Mouse (Mus musculus) midbrain, embryonic 14.5 days (tissue): ENCODE measurements around the gene Gm14180. TPM values are rescaled to one million over a fixed set of nuclear protein-coding genes. Genes with fewer than 3 reads are reported as not detected.
"Not testable (repeated sequence)": the region's sequence is repeated elsewhere in the genome, so short reads cannot be mapped to it uniquely, and the experiment has no call there.

Source experiments
- ATAC-seq: fragments of 200-750 bp; cut with Nextera tagmentation; 2 replicates; pipeline ENCODE4 v1.8.0; 2017; ENCODE audit warnings: moderate number of reproducible peaks, moderate library complexity; ENCODE audit not compliant: low FRiP score, low TSS enrichment
- DNase-seq: peaks from one replicate; pipeline ENCODE4 v3.0.0-alpha.2; 2015
- H3K27ac ChIP-seq: fragments of 300-500 bp; sonication (generic); replicated peaks from 2 replicates; pipeline ENCODE4 v1.5.1; 2014; ENCODE audit warnings: mild to moderate bottlenecking, low read depth, low read length, moderate library complexity
- H3K27me3 ChIP-seq: fragments of 300-500 bp; sonication (generic); 2 replicates; pipeline ENCODE4 v1.6.1; 2014; ENCODE audit warnings: low read length, control low read depth, mixed read lengths; ENCODE audit not compliant: control insufficient read depth, insufficient read depth
- H3K36me3 ChIP-seq: fragments of 300-500 bp; sonication (generic); 2 replicates; pipeline ENCODE4 v1.6.1; 2014; ENCODE audit warnings: low read length, control low read depth; ENCODE audit not compliant: control insufficient read depth, insufficient read depth
- H3K4me1 ChIP-seq: fragments of 300-500 bp; sonication (generic); 2 replicates; pipeline ENCODE4 v1.6.1; 2014; ENCODE audit warnings: mild to moderate bottlenecking, antibody characterized with exemption, low read length, control low read depth; ENCODE audit not compliant: control insufficient read depth, insufficient read depth
- H3K4me2 ChIP-seq: fragments of 300-500 bp; sonication (generic); 2 replicates; pipeline ENCODE4 v1.6.1; 2014; ENCODE audit warnings: mild to moderate bottlenecking, low read length, moderate library complexity
- H3K4me3 ChIP-seq: fragments of 300-500 bp; sonication (generic); replicated peaks from 2 replicates; pipeline ENCODE4 v1.5.1; 2014; ENCODE audit warnings: low read depth, low read length
- H3K9ac ChIP-seq: fragments of 300-500 bp; sonication (generic); replicated peaks from 2 replicates; pipeline ENCODE4 v1.6.1; 2014; ENCODE audit warnings: mild to moderate bottlenecking, low read length, moderate library complexity
- H3K9me3 ChIP-seq: fragments of 300-500 bp; sonication (generic); 2 replicates; pipeline ENCODE4 v1.6.1; 2016; ENCODE audit warnings: low read length, control low read depth, mixed read lengths; ENCODE audit not compliant: control insufficient read depth
- WGBS: fragments of 180-500 bp; shearing (Covaris S2); extraction: QIAGEN DNeasy Blood & Tissue Kit; methylation state at CpG from one replicate; pipeline ENCODE4 v1.1.7; 2014; 5-methylcytosine and 5-hydroxymethylcytosine counted together
- polyA plus RNA-seq: library from polyadenylated mRNA; unstranded; fragments of >200 nt; fragmentation: Nextera tagmentation; extraction: Ambion mirVana; gene quantifications from 2 replicates; pipeline ENCODE4 v1.2.1, GENCODE M21; 2014

The Gm14180 gene
- polyA plus RNA-seq, 1 experiment from 2014 or later, result not detected

DNA sequence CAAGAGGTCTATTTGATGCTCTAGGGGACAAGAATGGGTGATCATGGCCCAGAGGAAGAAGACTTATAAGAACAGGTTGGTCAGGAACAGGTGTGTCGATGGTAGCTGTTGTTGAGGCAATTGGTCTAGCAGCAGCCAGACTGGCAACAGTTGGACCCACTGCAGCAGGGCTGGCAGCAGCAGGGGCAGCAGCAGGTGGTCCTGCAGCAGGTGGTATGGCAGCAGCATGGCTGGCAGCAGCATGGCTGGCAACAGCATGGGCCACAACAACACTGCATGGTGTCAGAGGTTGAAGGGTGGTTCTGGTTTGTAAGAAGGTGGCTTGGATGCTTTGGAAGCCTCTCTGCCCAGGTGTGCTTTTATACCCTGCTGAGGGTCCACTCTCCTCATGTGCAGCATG is 43.6 kb downstream of the Gm14180 start, which contains the start of gene Gm14190:
Gene Gm14190, minus strand, starts transcription at position 278 of the 400 bp plus-strand sequence.
- ATAC-seq (no peak), DNase-seq (no peak)
- H3K36me3 ChIP-seq, result no peaks in the 10 kb centered on the region
- H3K27ac ChIP-seq, result no peak within 1 kb of the TSS
- H3K9ac ChIP-seq, result no peak within 1 kb of the TSS
- H3K4me3 ChIP-seq, result no peak within 1 kb of the TSS
- no peak within 1 kb of the TSS for H3K4me2 ChIP-seq
- WGBS, result 93% methylated on average over 1 of the region's 1 CpGs
- no peaks in the 10 kb centered on the region for H3K4me1 ChIP-seq
- no peaks in the 10 kb centered on the region for H3K27me3 ChIP-seq
- H3K9me3 ChIP-seq, result no peaks in the 10 kb centered on the region

DNA sequence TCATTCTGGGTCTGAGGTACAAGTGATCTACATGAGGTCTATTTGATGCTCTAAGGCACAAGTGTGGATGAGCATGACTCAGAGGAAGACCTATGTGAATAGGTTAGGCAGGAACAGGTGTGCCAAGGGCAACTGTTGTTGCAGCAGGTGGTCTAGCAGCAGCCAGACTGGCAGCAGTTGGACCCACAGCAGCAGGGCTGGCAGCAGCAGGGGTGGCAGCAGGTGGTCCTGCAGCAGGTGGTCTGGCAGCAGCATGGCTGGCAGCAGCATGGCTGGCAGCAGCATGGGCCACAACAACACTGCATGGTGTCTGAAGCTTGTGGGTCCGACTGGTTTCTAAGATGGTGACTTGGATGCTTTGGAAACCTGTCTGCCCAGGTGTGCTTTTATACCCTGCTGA is 48.9 kb downstream of the Gm14180 start:
- H3K9me3 ChIP-seq, H3K27ac ChIP-seq, H3K27me3 ChIP-seq, ATAC-seq, H3K9ac ChIP-seq, H3K4me2 ChIP-seq, H3K4me3 ChIP-seq, DNase-seq, H3K36me3 ChIP-seq, H3K4me1 ChIP-seq: not testable (repeated sequence)
- 86% methylated on average over 1 of the region's 1 CpGs for WGBS

Other genes starting within 250 kb of the Gm14180 start
- 0.39 TPM in 1 of 2 replicates, not detected in the other for gene Krt23, start 241.2 kb downstream of the Gm14180 start, polyA plus RNA-seq
- gene Krt39, start 213.0 kb downstream of the Gm14180 start, polyA plus RNA-seq, result not detected in 2 replicates
- gene Krt40, start 191.1 kb downstream of the Gm14180 start, polyA plus RNA-seq, result not detected in 2 replicates
- gene Krtap3-3, start 183.4 kb downstream of the Gm14180 start, polyA plus RNA-seq, result not detected in 2 replicates
- gene Krtap3-2, start 177.4 kb downstream of the Gm14180 start, polyA plus RNA-seq, result not detected in 2 replicates
- not detected in 2 replicates for gene Gm11939, start 174.8 kb downstream of the Gm14180 start, polyA plus RNA-seq
- gene Krtap3-1, start 167.7 kb downstream of the Gm14180 start, polyA plus RNA-seq, result not detected in 2 replicates
- not detected in 2 replicates for gene Krtap1-5, start 153.3 kb downstream of the Gm14180 start, polyA plus RNA-seq
- not detected in 2 replicates for gene Krtap1-4, start 150.6 kb downstream of the Gm14180 start, polyA plus RNA-seq
- gene Krtap1-3, start 143.0 kb downstream of the Gm14180 start, polyA plus RNA-seq, result not detected in 2 replicates
- not detected in 2 replicates for gene Krtap9-3, start 136.2 kb downstream of the Gm14180 start, polyA plus RNA-seq
- not detected in 2 replicates for gene Gm11938, start 131.0 kb downstream of the Gm14180 start, polyA plus RNA-seq
- not detected in 2 replicates for gene Gm11937, start 124.1 kb downstream of the Gm14180 start, polyA plus RNA-seq
- gene Krtap2-4, start 119.4 kb downstream of the Gm14180 start, polyA plus RNA-seq, result not detected in 2 replicates
- gene Gm11562, start 113.9 kb downstream of the Gm14180 start, polyA plus RNA-seq, result not detected in 2 replicates
- not detected in 2 replicates for gene Krtap4-1, start 106.1 kb downstream of the Gm14180 start, polyA plus RNA-seq
- gene Krtap4-2, start 99.2 kb downstream of the Gm14180 start, polyA plus RNA-seq, result not detected in 2 replicates
- gene Krtap4-7, start 90.2 kb downstream of the Gm14180 start, polyA plus RNA-seq, result not detected in 2 replicates
- gene Gm11555, start 84.1 kb downstream of the Gm14180 start, polyA plus RNA-seq, result not detected in 2 replicates
- gene Gm11563, start 75.3 kb downstream of the Gm14180 start, polyA plus RNA-seq, result not detected in 2 replicates
- not detected in 2 replicates for gene Krtap4-6, start 68.3 kb downstream of the Gm14180 start, polyA plus RNA-seq
- gene Gm14190, start 43.5 kb downstream of the Gm14180 start, polyA plus RNA-seq, result not detected in 2 replicates
- not detected in 2 replicates for gene Gm11595, start 38.6 kb upstream of the Gm14180 start, polyA plus RNA-seq
- gene Krtap4-8, start 46.4 kb upstream of the Gm14180 start, polyA plus RNA-seq, result not detected in 2 replicates
- not detected in 2 replicates for gene Krtap4-9, start 50.9 kb upstream of the Gm14180 start, polyA plus RNA-seq
- gene Gm11596, start 59.2 kb upstream of the Gm14180 start, polyA plus RNA-seq, result not detected in 2 replicates
- not detected in 2 replicates for gene Gm11569, start 64.6 kb upstream of the Gm14180 start, polyA plus RNA-seq
- gene Gm11554, start 70.2 kb upstream of the Gm14180 start, polyA plus RNA-seq, result not detected in 2 replicates
- gene Krtap4-13, start 75.6 kb upstream of the Gm14180 start, polyA plus RNA-seq, result not detected in 2 replicates
- not detected in 2 replicates for gene Gm11564, start 81.4 kb upstream of the Gm14180 start, polyA plus RNA-seq
- gene 2300003K06Rik, start 103.8 kb upstream of the Gm14180 start, polyA plus RNA-seq, result not detected in 2 replicates
- not detected in 2 replicates for gene Krtap4-16, start 117.3 kb upstream of the Gm14180 start, polyA plus RNA-seq
- not detected in 2 replicates for gene Gm11568, start 123.6 kb upstream of the Gm14180 start, polyA plus RNA-seq
- gene Gm11559, start 130.2 kb upstream of the Gm14180 start, polyA plus RNA-seq, result not detected in 2 replicates
- not detected in 2 replicates for gene Krtap9-1, start 139.1 kb upstream of the Gm14180 start, polyA plus RNA-seq
- not detected in 2 replicates for gene Gm11567, start 144.9 kb upstream of the Gm14180 start, polyA plus RNA-seq
- gene Krtap31-1, start 173.6 kb upstream of the Gm14180 start, polyA plus RNA-seq, result not detected in 2 replicates
- not detected in 2 replicates for gene Gm11565, start 180.5 kb upstream of the Gm14180 start, polyA plus RNA-seq
- gene Krtap31-2, start 202.0 kb upstream of the Gm14180 start, polyA plus RNA-seq, result not detected in 2 replicates
- gene Krtap9-5, start 214.2 kb upstream of the Gm14180 start, polyA plus RNA-seq, result not detected in 2 replicates
- not detected in 2 replicates for gene Krtap29-1, start 244.8 kb upstream of the Gm14180 start, polyA plus RNA-seq